Mouse (Mus musculus) hindbrain, postnatal 0 days (tissue): ENCODE results near the gene Edrf1. TPM values are rescaled to one million over a fixed set of nuclear protein-coding genes. Genes with fewer than 3 reads are reported as not detected.
A peak's percentile ranks its signal among the peaks of the same experiment; 100 is the strongest.

Experiments used
- ATAC-seq: fragments of 200-750 bp; cut with Nextera tagmentation; 2 replicates; pipeline ENCODE4 v1.8.0; 2017; ENCODE audit warnings: mild to moderate bottlenecking, moderate TSS enrichment, moderate library complexity
- DNase-seq: peaks from one replicate; pipeline ENCODE4 v3.0.0-alpha.2; 2015; ENCODE audit warnings: low spot score
- H3K27ac ChIP-seq: fragments of 300-500 bp; sonication (generic); 2 replicates; pipeline ENCODE4 v1.5.1; 2014; ENCODE audit warnings: mild to moderate bottlenecking
- H3K27me3 ChIP-seq: fragments of 300-500 bp; sonication (generic); 2 replicates; pipeline ENCODE4 v1.6.1; 2014; ENCODE audit warnings: low read length, mixed read lengths; ENCODE audit not compliant: insufficient read depth
- H3K36me3 ChIP-seq: fragments of 300-500 bp; sonication (generic); 2 replicates; pipeline ENCODE4 v1.6.1; 2014; ENCODE audit warnings: low read length, mixed read lengths; ENCODE audit not compliant: insufficient read depth
- H3K4me1 ChIP-seq: fragments of 300-500 bp; sonication (generic); 2 replicates; pipeline ENCODE4 v1.6.1; 2014; ENCODE audit warnings: antibody characterized with exemption, low read length, mixed read lengths; ENCODE audit not compliant: insufficient read depth
- H3K4me2 ChIP-seq: fragments of 300-500 bp; sonication (generic); 2 replicates; pipeline ENCODE4 v1.6.1; 2014; ENCODE audit warnings: low read depth, mild to moderate bottlenecking, low read length, moderate library complexity, mixed read lengths
- H3K4me3 ChIP-seq: fragments of 300-500 bp; sonication (generic); 2 replicates; pipeline ENCODE4 v1.5.1; 2014; ENCODE audit warnings: low read length
- H3K9ac ChIP-seq: fragments of 300-500 bp; sonication (generic); replicated peaks from 2 replicates; pipeline ENCODE4 v1.6.1; 2014; ENCODE audit warnings: mild to moderate bottlenecking, low read length, moderate library complexity, mixed read lengths
- H3K9me3 ChIP-seq: fragments of 300-500 bp; sonication (generic); 2 replicates; pipeline ENCODE4 v1.6.1; 2016; ENCODE audit warnings: low read length, mixed read lengths
- CTCF ChIP-seq: IDR thresholded peaks from 2 replicates; pipeline ENCODE4 v1.5.1; 2016; ENCODE audit warnings: antibody characterized with exemption, control low read depth, low read depth
- WGBS: fragments of 180-500 bp; shearing (Covaris S2); extraction: QIAGEN DNeasy Blood & Tissue Kit; methylation state at CpG from one replicate; pipeline ENCODE4 v1.1.7; 2014; 5-methylcytosine and 5-hydroxymethylcytosine counted together
- polyA plus RNA-seq: library from polyadenylated mRNA; unstranded; fragments of >200 nt; fragmentation: Nextera tagmentation; extraction: Ambion mirVana; gene quantifications from 2 replicates; pipeline ENCODE4 v1.2.1, GENCODE M21; 2015
- total RNA-seq: library from RNA; depleted of rRNA; stranded (reverse); fragments of >200 nt; gene quantifications from 2 replicates; pipeline ENCODE4 v1.2.3, GENCODE M21; 2014

Edrf1 gene
- total and polyA plus RNA-seq, 2 experiments from 2014 or later, result 8.6 to 20.5 TPM

GRCm38 (mm10) chr7:133698021-133698709 lies 60.8 kb downstream of the Edrf1 start:
- ATAC-seq (no peak), DNase-seq (no peak)
- Histone ChIP-seq H3K4me3 (no peak overlapping the region), H3K36me3 (peaks cover 9% of the 10 kb centered on the region; the same call in 1 of the 2 replicates), H3K27me3 (no peaks in the 10 kb centered on the region), H3K4me2 (no peak overlapping the region), H3K27ac (no peak overlapping the region), H3K4me1 (no peaks in the 10 kb centered on the region), H3K9ac (no peak overlapping the region), H3K9me3 (no peaks in the 10 kb centered on the region)
- TF ChIP-seq CTCF, result no peak
- WGBS, result 89% methylated on average over 12 of the region's 12 CpGs

DNA sequence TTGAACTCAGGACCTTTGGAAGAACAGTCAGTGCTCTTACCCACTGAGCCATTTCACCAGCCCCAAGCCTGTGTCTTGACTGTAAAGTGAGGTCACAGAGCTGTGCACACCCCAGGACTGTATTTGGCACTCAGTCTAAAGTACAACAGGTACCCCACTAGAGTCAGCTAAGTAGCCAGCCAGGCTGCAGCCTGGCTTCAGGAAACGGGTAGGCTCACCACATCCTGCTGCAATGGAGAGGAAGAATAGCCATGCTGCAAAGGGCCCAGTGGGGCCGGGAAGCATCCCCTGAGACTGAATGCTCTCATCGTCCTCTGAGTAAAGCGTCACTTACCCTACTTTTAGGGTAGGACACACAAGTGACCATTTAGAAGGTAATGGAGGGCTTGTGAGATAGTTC lies 62.5 kb downstream of the Edrf1 start:
- H3K4me1 ChIP-seq, result no peaks in the 10 kb centered on the region
- no peaks in the 10 kb centered on the region for H3K9me3 ChIP-seq
- no peaks in the 10 kb centered on the region for H3K27me3 ChIP-seq
- no peak overlapping the region for H3K27ac ChIP-seq
- H3K4me3 ChIP-seq, result no peak overlapping the region
- no peak overlapping the region for H3K4me2 ChIP-seq
- H3K36me3 ChIP-seq, result peaks cover 9% of the 10 kb centered on the region; the same call in 1 of the 2 replicates
- H3K9ac ChIP-seq, result no peak overlapping the region
- no peak for ATAC-seq
- WGBS, result 89% methylated on average over 4 of the region's 4 CpGs
- DNase-seq, result no peak
- no peak for TF ChIP-seq CTCF

DNA sequence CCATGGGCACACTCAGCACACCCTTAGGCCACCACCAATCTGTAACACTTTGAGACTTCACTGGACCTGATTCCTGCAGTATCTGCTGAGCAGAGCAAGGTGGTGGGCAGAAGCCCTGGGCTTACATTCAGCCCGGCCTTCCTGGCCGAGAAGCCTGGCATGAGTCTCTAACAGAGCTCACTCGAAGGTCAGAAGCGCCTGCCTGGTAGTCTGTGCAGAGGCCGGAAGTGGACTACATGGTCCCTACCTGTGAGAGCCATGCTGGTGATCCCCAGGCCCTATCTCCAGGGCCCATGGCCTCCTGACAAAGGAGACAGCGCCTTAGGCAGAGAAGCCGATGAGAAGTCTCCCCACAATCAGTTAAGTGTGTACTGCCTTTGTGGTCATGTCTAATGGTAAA lies 64.0 kb downstream of the Edrf1 start:
- peaks cover 9% of the 10 kb centered on the region; the same call in 1 of the 2 replicates for H3K36me3 ChIP-seq
- H3K9me3 ChIP-seq, result no peaks in the 10 kb centered on the region
- no peaks in the 10 kb centered on the region for H3K4me1 ChIP-seq
- no peaks in the 10 kb centered on the region for H3K27me3 ChIP-seq
- no peak overlapping the region for H3K4me3 ChIP-seq
- DNase-seq (no peak), ATAC-seq (no peak)
- no peak overlapping the region for H3K9ac ChIP-seq
- no peak overlapping the region for H3K27ac ChIP-seq
- 93% methylated on average over 7 of the region's 7 CpGs for WGBS
- H3K4me2 ChIP-seq, result no peak overlapping the region
- no peak for TF ChIP-seq CTCF

- 94% methylated on average over 10 of the region's 10 CpGs for WGBS
- no peaks in the 10 kb centered on the region for H3K27me3 ChIP-seq
- no peaks in the 10 kb centered on the region for H3K4me1 ChIP-seq
- no peak for DNase-seq
- H3K9ac ChIP-seq, result no peak overlapping the region
- H3K27ac ChIP-seq, result no peak overlapping the region
- no peaks in the 10 kb centered on the region for H3K9me3 ChIP-seq
- no peak overlapping the region for H3K4me3 ChIP-seq
- H3K4me2 ChIP-seq, result no peak overlapping the region
- no peak for TF ChIP-seq CTCF
- no peak for ATAC-seq
- H3K36me3 ChIP-seq, result peaks cover 9% of the 10 kb centered on the region; the same call in 1 of the 2 replicates
Measured at GRCm38 (mm10) chr7:133702333-133702732, 65.0 kb downstream of the Edrf1 start.

DNA sequence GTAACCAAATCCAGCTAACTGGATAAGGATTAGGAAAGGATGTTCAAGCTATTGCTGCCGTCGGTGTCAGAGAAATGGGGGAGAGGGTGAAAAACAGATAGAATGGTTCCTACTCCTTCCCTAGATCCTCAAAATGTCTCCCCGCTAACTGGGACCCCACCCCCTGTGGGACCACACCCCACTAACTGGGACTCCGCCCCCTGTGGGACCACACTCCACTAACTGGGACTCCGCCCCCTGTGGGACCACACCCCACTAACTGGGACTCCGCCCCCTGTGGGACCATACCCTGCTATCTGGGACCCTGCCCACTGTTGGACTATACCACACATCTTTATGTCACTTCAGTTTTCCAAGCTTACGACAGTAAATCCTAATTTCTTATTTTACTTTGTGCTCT lies 66.6 kb downstream of the Edrf1 start:
- H3K4me1 ChIP-seq, result no peaks in the 10 kb centered on the region
- no peak for DNase-seq
- H3K27ac ChIP-seq, result no peak overlapping the region
- H3K36me3 ChIP-seq, result peaks cover 9% of the 10 kb centered on the region; the same call in 1 of the 2 replicates
- no peaks in the 10 kb centered on the region for H3K27me3 ChIP-seq
- TF ChIP-seq CTCF, result no peak
- H3K4me2 ChIP-seq, result no peak overlapping the region
- ATAC-seq, result no peak
- H3K9me3 ChIP-seq, result no peaks in the 10 kb centered on the region
- H3K4me3 ChIP-seq, result no peak overlapping the region
- no peak overlapping the region for H3K9ac ChIP-seq
- WGBS, result 96% methylated on average over 7 of the region's 7 CpGs

DNA sequence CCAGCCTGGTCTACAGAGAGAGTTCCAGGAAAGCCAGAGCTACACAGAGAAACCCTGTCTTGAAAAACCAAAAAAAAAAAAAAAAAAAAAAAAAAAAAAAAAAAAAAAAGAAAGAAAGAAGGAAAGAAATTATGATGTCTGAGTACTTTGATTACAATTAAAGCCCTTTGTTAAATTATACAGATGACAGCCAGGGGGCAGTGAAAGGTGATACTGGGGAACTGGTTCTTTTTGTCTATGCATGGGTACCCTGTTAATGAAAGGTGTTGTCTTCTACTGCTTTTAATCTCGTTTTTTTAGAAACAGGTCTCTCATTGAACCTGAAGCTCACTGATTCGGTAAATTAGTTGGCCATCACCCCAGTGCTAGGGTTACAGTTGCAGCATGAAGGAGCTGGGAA lies 70.0 kb downstream of the Edrf1 start:
- no peak for DNase-seq
- TF ChIP-seq CTCF, result peak; percentile 24; the same call in 1 of the 2 replicates
- no peak overlapping the region for H3K4me2 ChIP-seq
- H3K4me3 ChIP-seq, result no peak overlapping the region
- no peaks in the 10 kb centered on the region for H3K27me3 ChIP-seq
- WGBS, result 81% methylated on average over 2 of the region's 2 CpGs
- no peak overlapping the region for H3K27ac ChIP-seq
- no peaks in the 10 kb centered on the region for H3K4me1 ChIP-seq
- H3K9me3 ChIP-seq, result no peaks in the 10 kb centered on the region
- ATAC-seq, result no peak
- H3K36me3 ChIP-seq, result no peaks in the 10 kb centered on the region; the same call in 1 of the 2 replicates
- no peak overlapping the region for H3K9ac ChIP-seq

- DNase-seq (no peak), ATAC-seq (no peak)
- H3K36me3 ChIP-seq, result peaks cover 48% of the 10 kb centered on the region
- WGBS, result 72% methylated on average over 4 of the region's 4 CpGs
- H3K27ac ChIP-seq, result no peak overlapping the region
- H3K4me2 ChIP-seq, result no peak overlapping the region
- TF ChIP-seq CTCF, result no peak
- no peak overlapping the region for H3K9ac ChIP-seq
- H3K27me3 ChIP-seq, result no peaks in the 10 kb centered on the region
- H3K9me3 ChIP-seq, result no peaks in the 10 kb centered on the region
- H3K4me3 ChIP-seq, result no peak overlapping the region
- no peaks in the 10 kb centered on the region for H3K4me1 ChIP-seq
Measured at GRCm38 (mm10) chr7:133715387-133715786, 78.0 kb downstream of the Edrf1 start.
